Mouse (Mus musculus): ENCODE results near the gene Tmtc2.

- TF ChIP-seq CTCF (IDR thresholded peaks at IDR 0.05; ENCODE audit: extremely low read depth, insufficient read depth, insufficient read length, insufficient replicate concordance) (no peak), POLR2A (IDR thresholded peaks at IDR 0.05; ENCODE audit: low read depth, low read length) (no peak)
Measured at GRCm38 (mm10) chr10:105200678-105201077, 373.6 kb downstream of the Tmtc2 start.

Measured in spleen, adult 2 months (tissue).